Mouse (Mus musculus) lung, embryonic 16.5 days (tissue): ENCODE results near the gene Pacs2. TPM values are rescaled to one million over a fixed set of nuclear protein-coding genes. Genes with fewer than 3 reads are reported as not detected.

Experiments used
- ATAC-seq: fragments of 200-750 bp; cut with Nextera tagmentation; 2 replicates; pipeline ENCODE4 v1.8.0; 2017; ENCODE audit warnings: low read depth, mild to moderate bottlenecking, moderate library complexity
- H3K27ac ChIP-seq: fragments of 300-500 bp; sonication (generic); 2 replicates; pipeline ENCODE4 v1.5.1; 2014; ENCODE audit warnings: mild to moderate bottlenecking, control low read depth, low read length
- H3K27me3 ChIP-seq: fragments of 300-500 bp; sonication (generic); 2 replicates; pipeline ENCODE4 v1.6.1; 2014; ENCODE audit warnings: low read depth, low read length, mixed read lengths; ENCODE audit not compliant: control insufficient read depth, insufficient read depth
- H3K36me3 ChIP-seq: fragments of 300-500 bp; sonication (generic); 2 replicates; pipeline ENCODE4 v1.6.1; 2014; ENCODE audit warnings: low read length; ENCODE audit not compliant: control insufficient read depth, insufficient read depth
- H3K4me1 ChIP-seq: fragments of 300-500 bp; sonication (generic); replicated peaks from 2 replicates; pipeline ENCODE4 v1.6.1; 2014; ENCODE audit warnings: low read length, mixed read lengths; ENCODE audit not compliant: control insufficient read depth, insufficient read depth
- H3K4me2 ChIP-seq: fragments of 300-500 bp; sonication (generic); 2 replicates; pipeline ENCODE4 v1.6.1; 2014; ENCODE audit warnings: low read depth, low read length, control low read depth
- H3K4me3 ChIP-seq: fragments of 300-500 bp; sonication (generic); 2 replicates; pipeline ENCODE4 v1.5.1; 2014; ENCODE audit warnings: mild to moderate bottlenecking, low read length, control low read depth
- H3K9ac ChIP-seq: fragments of 300-500 bp; sonication (generic); 2 replicates; pipeline ENCODE4 v1.6.1; 2014; ENCODE audit warnings: low read length, control low read depth
- H3K9me3 ChIP-seq: fragments of 300-500 bp; sonication (generic); 2 replicates; pipeline ENCODE4 v1.6.1; 2016; ENCODE audit warnings: low read length; ENCODE audit not compliant: control insufficient read depth
- WGBS: fragments of 180-500 bp; shearing (Covaris S2); extraction: QIAGEN DNeasy Blood & Tissue Kit; methylation state at CpG from one replicate; pipeline ENCODE4 v1.1.7; 2014; 5-methylcytosine and 5-hydroxymethylcytosine counted together
- microRNA-seq: library from miRNA; unstranded; fragments of <30 nt; microRNA quantifications from one replicate; pipeline ENCODE4, GENCODE M21; 2016
- polyA plus RNA-seq: library from polyadenylated mRNA; unstranded; fragments of >200 nt; fragmentation: Nextera tagmentation; extraction: Ambion mirVana; gene quantifications from 2 replicates; pipeline ENCODE4 v1.2.1, GENCODE M21; 2015

Pacs2 gene
- polyA plus RNA-seq, 1 experiment from 2014 or later: 12.2 TPM

DNA sequence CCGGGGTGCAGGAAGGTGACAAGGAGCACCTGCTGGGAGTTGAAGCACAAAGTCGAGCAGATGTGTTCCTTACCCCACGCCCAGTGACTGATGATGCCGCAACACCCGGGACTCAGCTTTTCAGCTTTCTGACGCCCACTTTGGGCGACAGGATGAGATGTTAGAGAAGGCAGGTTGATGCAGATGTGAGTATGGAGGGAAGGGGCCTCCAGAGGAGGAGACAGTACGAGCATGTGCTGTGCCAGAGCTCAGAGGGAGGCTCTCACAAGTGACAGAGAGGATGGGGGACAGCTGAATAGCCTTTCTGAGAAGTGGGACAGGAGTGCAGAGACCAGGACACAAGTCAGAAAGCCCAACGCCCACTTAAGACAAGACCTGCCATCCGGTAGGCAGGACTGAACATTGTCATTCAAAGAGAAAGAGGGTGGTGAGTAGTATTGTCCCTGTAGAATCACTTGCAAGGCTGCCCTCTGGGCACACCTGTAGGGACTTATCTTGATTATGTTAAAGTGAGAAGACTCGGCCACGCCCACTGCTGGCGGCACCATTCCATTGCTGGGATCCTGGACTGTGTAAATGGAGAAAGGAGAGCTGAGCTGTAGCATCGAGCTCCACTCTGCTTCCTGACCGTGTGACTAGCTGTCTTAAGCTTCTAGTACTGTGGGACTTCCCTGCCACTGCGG lies 100.7 kb downstream of the Pacs2 start:
- 70% methylated on average over 16 of the region's 16 CpGs for whole genome bisulfite sequencing
- H3K27ac ChIP-seq: no peak overlapping the region
- no peak for ATAC-seq
- no peaks in the 10 kb centered on the region for H3K4me1 ChIP-seq
- no peak overlapping the region for H3K9ac ChIP-seq
- no peaks in the 10 kb centered on the region for H3K27me3 ChIP-seq
- H3K9me3 ChIP-seq: no peaks in the 10 kb centered on the region
- no peak overlapping the region for H3K4me2 ChIP-seq
- H3K36me3 ChIP-seq: peaks cover 27% of the 10 kb centered on the region
- no peak overlapping the region for H3K4me3 ChIP-seq

DNA sequence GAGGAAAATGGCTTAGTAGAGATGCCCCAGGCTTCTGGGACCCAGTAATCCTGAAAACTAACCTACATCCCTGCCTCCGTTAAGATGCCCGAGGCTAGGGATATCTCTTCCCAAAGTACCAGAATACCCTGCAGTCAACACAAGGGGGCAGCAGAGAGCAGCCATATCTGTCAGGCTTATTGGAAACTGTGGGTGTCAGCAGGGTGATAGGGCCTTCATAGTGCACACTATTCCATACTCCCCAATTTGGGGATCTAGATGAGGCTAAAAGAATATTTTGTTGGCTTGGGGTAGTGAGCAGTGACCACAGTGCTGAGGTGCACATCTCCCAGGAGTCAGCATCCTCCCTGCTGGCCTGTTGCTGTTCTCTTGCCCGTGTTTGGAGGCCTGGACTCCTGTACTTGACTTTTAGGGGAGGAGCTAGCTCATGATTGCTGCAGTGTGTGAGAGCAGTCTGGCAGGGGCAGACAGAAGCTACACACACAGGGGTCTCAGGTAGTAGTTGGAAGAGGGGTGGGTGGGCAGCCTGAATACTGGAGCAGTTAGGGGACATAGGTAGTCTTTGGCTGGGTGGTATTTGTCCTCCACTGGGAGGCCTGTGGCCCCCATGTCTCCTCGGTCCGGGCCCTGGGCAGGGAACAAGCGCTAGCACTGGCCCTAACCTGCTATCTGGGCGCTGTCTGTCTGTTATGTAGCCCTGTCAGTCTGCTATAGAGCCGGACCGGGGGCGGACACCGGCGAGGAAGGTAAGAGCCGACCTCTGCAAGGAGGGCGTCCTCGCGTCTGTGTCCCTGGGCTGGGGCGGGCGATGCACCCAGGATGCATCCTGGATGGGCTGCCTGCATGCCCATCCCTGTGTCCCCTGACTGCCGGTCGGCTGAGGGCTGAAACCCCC lies 105.5 kb downstream of the Pacs2 start:
- no peak overlapping the region for H3K27ac ChIP-seq
- peak; percentile 77 for ATAC-seq
- WGBS: 82% methylated on average over 20 of the region's 20 CpGs

More for the DNA sequence above, 105.5 kb downstream of the Pacs2 start:
- Histone ChIP-seq H3K36me3 (peaks cover 67% of the 10 kb centered on the region), H3K4me1 (no peaks in the 10 kb centered on the region), H3K9ac (no peak overlapping the region), H3K4me3 (no peak overlapping the region), H3K4me2 (no peak overlapping the region), H3K27me3 (no peaks in the 10 kb centered on the region), H3K9me3 (no peaks in the 10 kb centered on the region)

Small RNAs within 50 kb of the gene (microRNA-seq; reads per million reads assigned to microRNA genes)
- not detected for gene Gm44471

Other genes with a start within 250 kb of the Pacs2 start
- gene Ahnak2, start 211.9 kb upstream of the Pacs2 start, polyA plus RNA-seq: 0.84 and 1.4 TPM in 2 replicates
- 9.2 and 9.5 TPM in 2 replicates for gene Clba1, start 205.6 kb upstream of the Pacs2 start, polyA plus RNA-seq
- gene Cdca4, start 185.1 kb upstream of the Pacs2 start, polyA plus RNA-seq: 105 and 108 TPM in 2 replicates
- gene Gpr132, start 146.3 kb upstream of the Pacs2 start, polyA plus RNA-seq: 0.15 and 0.73 TPM in 2 replicates
- gene Jag2, start 84.7 kb upstream of the Pacs2 start, polyA plus RNA-seq: 5.6 and 6.5 TPM in 2 replicates
- gene Nudt14, start 72.4 kb upstream of the Pacs2 start, polyA plus RNA-seq: 109 and 121 TPM in 2 replicates
- gene Btbd6, start 38.0 kb upstream of the Pacs2 start, polyA plus RNA-seq: 23.8 and 26.2 TPM in 2 replicates
- 55.5 TPM in 2 replicates for gene Brf1, start 13.8 kb upstream of the Pacs2 start, polyA plus RNA-seq
- gene Tex22, start 60.0 kb downstream of the Pacs2 start, polyA plus RNA-seq: 0.15 TPM in 1 of 2 replicates, not detected in the other
- 11.2 and 12.2 TPM in 2 replicates for gene Mta1, start 83.8 kb downstream of the Pacs2 start, polyA plus RNA-seq
- gene Crip2, start 125.7 kb downstream of the Pacs2 start, polyA plus RNA-seq: 550 and 593 TPM in 2 replicates
- gene Crip1, start 131.8 kb downstream of the Pacs2 start, polyA plus RNA-seq: 565 and 642 TPM in 2 replicates
- gene Tedc1, start 141.9 kb downstream of the Pacs2 start, polyA plus RNA-seq: 31.4 and 34.5 TPM in 2 replicates
- gene Tmem121, start 171.4 kb downstream of the Pacs2 start, polyA plus RNA-seq: 4.7 and 5.8 TPM in 2 replicates